Mouse (Mus musculus) megakaryocyte, embryonic 14.5 days (primary cell): ENCODE data around the gene Ryr1.

Experiments
- FLI1 ChIP-seq: IDR thresholded peaks from 2 replicates; pipeline ENCODE4 v1.6.1; 2012; ENCODE audit warnings: low read length, inconsistent platforms, mixed read lengths
- GATA1 ChIP-seq: IDR thresholded peaks from 3 replicates; pipeline ENCODE4 v1.6.1; 2012; ENCODE audit warnings: mixed read lengths, low read length, inconsistent platforms, borderline replicate concordance

DNA sequence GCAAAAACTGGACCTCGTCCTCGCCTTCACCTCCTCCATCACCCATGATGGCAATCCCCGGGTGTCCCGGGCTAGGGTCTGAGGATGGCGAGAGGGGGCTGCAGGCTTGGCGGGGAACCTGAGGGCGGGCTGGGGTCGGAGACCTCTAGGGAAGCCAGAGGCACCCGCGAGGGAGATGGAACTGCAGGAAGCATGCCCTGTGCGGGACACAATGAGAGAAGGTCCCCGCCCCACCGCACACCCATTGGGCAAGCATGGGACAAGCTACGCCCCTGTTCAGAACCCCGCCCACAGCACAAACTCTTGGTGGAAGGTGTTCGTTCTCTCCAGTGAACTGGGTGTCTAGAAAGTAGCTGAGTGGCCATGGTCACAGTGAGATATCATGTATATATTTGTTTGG lies at the start of gene Ryr1:
- TF ChIP-seq GATA1: no peak
- no peak for TF ChIP-seq FLI1
